Mouse (Mus musculus): ENCODE data around the gene Ddi2. TPM values are rescaled to one million over a fixed set of nuclear protein-coding genes. Genes with fewer than 3 reads are reported as not detected.

The Ddi2 gene
- polyA plus RNA-seq, 1 experiment from 2014 or later, result 29.3 TPM

DNA sequence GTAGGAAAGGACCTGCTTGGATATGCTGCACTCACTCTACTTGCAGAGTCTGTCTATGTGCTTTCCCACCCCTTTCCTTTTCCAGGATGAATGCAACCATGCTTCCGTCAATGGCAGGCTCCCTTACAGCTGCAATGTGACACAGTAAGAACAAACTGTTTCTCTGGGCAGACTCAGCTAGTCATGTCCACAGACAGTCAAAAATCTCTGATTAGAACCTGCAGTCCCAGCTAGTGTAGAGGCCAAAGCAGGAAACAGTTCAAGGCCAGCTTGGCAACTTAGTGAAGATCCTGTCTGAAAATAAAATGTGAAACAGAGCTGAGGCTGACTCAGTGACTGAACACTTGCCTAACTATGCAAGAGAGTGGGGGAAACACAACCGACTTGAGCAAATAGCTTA, 18.6 kb downstream of the Ddi2 start:
- Histone ChIP-seq H3K9me3 (ENCODE audit: control insufficient read depth, low read length) (no peaks in the 10 kb centered on the region), H3K9ac (ENCODE audit: low read depth, low read length) (no peak overlapping the region), H3K4me2 (no peak overlapping the region), H3K4me1 (replicated peaks; ENCODE audit: control insufficient read depth, insufficient read depth, low read length) (no peaks in the 10 kb centered on the region), H3K4me3 (ENCODE audit: low read depth, low read length) (no peak overlapping the region), H3K27me3 (replicated peaks; ENCODE audit: control insufficient read depth, insufficient read depth, low read length) (no peaks in the 10 kb centered on the region), H3K36me3 (ENCODE audit: control insufficient read depth, insufficient read depth, low read length) (peaks cover 64% of the 10 kb centered on the region), H3K27ac (ENCODE audit: low read depth, low read length) (no peak overlapping the region)
- ATAC-seq (replicated peaks; ENCODE audit: low FRiP score) (no peak), DNase-seq (ENCODE audit: low spot score) (no peak)
- 89% methylated on average over 2 of the region's 2 CpGs for WGBS

DNA sequence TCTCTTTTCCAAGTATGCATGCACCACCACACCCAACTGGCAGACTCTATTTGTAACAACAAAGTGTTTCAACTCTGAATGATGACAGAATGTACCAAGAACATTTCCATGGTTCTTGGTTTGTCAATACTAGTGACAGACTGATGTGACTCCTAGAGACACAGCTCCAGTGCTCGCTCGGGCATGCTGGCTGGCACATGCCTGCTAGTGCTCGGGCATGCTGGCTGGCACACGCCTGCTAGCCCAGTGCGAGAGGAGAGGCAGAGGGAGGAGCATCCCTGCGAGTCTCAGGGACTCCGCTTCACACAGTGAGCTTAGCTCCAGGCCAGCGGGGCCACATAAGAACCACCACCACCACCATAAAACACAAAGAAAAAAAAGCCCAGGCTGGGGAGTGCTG, 28.5 kb downstream of the Ddi2 start:
- H3K4me2 ChIP-seq, result no peak overlapping the region
- H3K9ac ChIP-seq (ENCODE audit: low read depth, low read length), result no peak overlapping the region
- no peaks in the 10 kb centered on the region for H3K27me3 ChIP-seq (replicated peaks; ENCODE audit: control insufficient read depth, insufficient read depth, low read length)
- no peak for DNase-seq (ENCODE audit: low spot score)
- 94% methylated on average over 8 of the region's 8 CpGs for WGBS
- no peak overlapping the region for H3K27ac ChIP-seq (ENCODE audit: low read depth, low read length)
- H3K9me3 ChIP-seq (ENCODE audit: control insufficient read depth, low read length), result no peaks in the 10 kb centered on the region
- no peak overlapping the region for H3K4me3 ChIP-seq (ENCODE audit: low read depth, low read length)
- no peak for ATAC-seq (replicated peaks; ENCODE audit: low FRiP score)
- H3K4me1 ChIP-seq (replicated peaks; ENCODE audit: control insufficient read depth, insufficient read depth, low read length), result no peaks in the 10 kb centered on the region
- peaks cover 55% of the 10 kb centered on the region for H3K36me3 ChIP-seq (ENCODE audit: control insufficient read depth, insufficient read depth, low read length)

DNA sequence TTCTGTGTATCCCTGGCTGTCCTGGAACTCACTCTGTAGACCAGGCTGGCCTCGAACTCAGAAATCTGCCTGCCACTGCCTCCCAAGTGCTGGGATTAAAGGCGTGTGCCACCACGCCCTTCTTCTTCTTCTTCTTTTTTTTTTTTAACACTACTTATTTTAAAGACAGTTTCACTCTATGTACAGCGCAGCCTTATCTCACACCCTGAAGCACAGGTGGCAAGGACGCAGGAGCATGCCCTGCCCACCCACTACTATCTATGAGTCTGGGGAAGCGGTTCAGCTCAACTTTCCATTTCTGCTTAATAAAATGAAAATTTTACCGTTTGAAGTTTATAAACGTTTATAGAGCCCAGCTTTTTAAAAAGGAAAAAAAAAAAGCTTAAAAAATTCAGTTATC, 34.7 kb downstream of the Ddi2 start:
- 74% methylated on average over 8 of the region's 8 CpGs for WGBS
- DNase-seq (ENCODE audit: low spot score), result no peak
- peaks cover 49% of the 10 kb centered on the region for H3K36me3 ChIP-seq (ENCODE audit: control insufficient read depth, insufficient read depth, low read length)

DNA sequence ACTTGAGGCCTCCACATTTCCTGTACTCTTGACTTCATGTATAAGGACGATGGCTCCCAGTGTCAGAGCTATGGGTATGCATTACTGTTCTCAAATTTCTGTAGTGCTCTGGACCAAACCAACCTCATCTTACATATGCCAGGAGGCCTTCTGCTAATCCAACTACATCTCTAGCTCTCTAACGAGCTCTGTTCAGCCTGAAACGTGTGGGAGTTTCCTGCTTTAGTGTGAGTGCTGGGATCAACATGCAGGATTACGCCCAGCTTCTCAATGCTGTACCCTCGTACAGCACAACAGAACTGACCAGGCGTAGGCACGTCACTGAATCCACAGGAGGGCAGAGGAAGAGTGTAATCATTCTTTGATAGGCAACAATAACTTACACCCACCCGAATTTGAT, 36.7 kb downstream of the Ddi2 start:
- Histone ChIP-seq H3K27ac (ENCODE audit: low read depth, low read length) (no peak overlapping the region), H3K27me3 (replicated peaks; ENCODE audit: control insufficient read depth, insufficient read depth, low read length) (no peaks in the 10 kb centered on the region), H3K4me3 (ENCODE audit: low read depth, low read length) (no peak overlapping the region), H3K4me2 (no peak overlapping the region), H3K9me3 (ENCODE audit: control insufficient read depth, low read length) (no peaks in the 10 kb centered on the region), H3K36me3 (ENCODE audit: control insufficient read depth, insufficient read depth, low read length) (peaks cover 38% of the 10 kb centered on the region), H3K9ac (ENCODE audit: low read depth, low read length) (no peak overlapping the region), H3K4me1 (replicated peaks; ENCODE audit: control insufficient read depth, insufficient read depth, low read length) (peaks cover 5% of the 10 kb centered on the region; the same call in 1 of the 2 replicates)
- WGBS, result 79% methylated on average over 8 of the region's 8 CpGs
- no peak for ATAC-seq (replicated peaks; ENCODE audit: low FRiP score)
- DNase-seq (ENCODE audit: low spot score), result no peak

More for the DNA sequence above, 34.7 kb downstream of the Ddi2 start:
- Histone ChIP-seq H3K9ac (ENCODE audit: low read depth, low read length) (no peak overlapping the region), H3K27me3 (replicated peaks; ENCODE audit: control insufficient read depth, insufficient read depth, low read length) (no peaks in the 10 kb centered on the region), H3K4me3 (ENCODE audit: low read depth, low read length) (no peak overlapping the region), H3K4me2 (no peak overlapping the region), H3K27ac (ENCODE audit: low read depth, low read length) (no peak overlapping the region), H3K9me3 (ENCODE audit: control insufficient read depth, low read length) (no peaks in the 10 kb centered on the region), H3K4me1 (replicated peaks; ENCODE audit: control insufficient read depth, insufficient read depth, low read length) (peaks cover 5% of the 10 kb centered on the region; the same call in 1 of the 2 replicates)
- no peak for ATAC-seq (replicated peaks; ENCODE audit: low FRiP score)

DNA sequence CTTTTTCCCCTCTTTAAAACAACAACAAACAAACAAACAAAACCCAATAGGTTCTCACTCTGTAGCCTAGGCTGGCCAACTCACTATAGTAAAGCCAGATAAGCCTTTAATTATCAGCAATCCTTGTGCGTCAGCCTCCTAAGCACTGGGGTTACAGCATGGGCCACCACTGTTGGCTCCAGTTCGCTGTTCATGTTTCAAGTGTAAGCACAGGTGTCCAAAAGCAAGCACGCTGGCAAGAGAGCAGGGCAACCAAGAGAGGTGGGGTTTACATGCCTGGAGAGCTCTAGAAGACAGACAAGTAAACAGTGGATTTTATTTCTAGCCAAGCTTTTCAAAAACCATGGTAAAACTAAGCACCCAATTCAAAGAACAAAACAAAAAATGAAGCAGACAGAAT, 37.1 kb downstream of the Ddi2 start:
- no peaks in the 10 kb centered on the region for H3K27me3 ChIP-seq (replicated peaks; ENCODE audit: control insufficient read depth, insufficient read depth, low read length)
- ATAC-seq (replicated peaks; ENCODE audit: low FRiP score), result no peak

DNA sequence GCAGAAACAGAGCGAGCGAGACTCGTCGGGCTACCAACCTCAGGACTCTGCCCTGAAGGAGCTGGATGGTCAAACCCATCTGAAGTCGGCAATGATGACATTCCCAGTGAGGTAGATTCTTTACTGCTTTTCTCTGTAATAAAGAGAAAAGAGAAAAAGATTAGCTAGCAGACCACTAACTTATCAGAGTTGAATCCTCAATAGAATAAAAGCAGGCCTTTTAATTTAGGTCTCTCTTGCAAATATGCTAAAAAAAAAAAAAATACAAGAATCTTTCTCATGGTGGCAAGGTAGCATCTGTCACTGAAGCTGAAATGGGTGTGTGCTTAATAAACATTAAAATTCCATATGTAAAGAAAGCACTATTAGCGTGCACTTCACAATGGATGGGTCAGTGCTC, 37.7 kb downstream of the Ddi2 start, which contains the start of gene Rsc1a1:
Rsc1a1 (minus strand) TSS at position 101 of the 400 bp plus-strand sequence.
- ATAC-seq (replicated peaks; ENCODE audit: low FRiP score), result no peak
- Histone ChIP-seq H3K27me3 (replicated peaks; ENCODE audit: control insufficient read depth, insufficient read depth, low read length) (no peaks in the 10 kb centered on the region), H3K36me3 (ENCODE audit: control insufficient read depth, insufficient read depth, low read length) (peaks cover 36% of the 10 kb centered on the region), H3K4me2 (no peak within 1 kb of the TSS), H3K27ac (ENCODE audit: low read depth, low read length) (no peak within 1 kb of the TSS), H3K4me1 (replicated peaks; ENCODE audit: control insufficient read depth, insufficient read depth, low read length) (peaks cover 9% of the 10 kb centered on the region; the same call in 1 of the 2 replicates), H3K9ac (ENCODE audit: low read depth, low read length) (no peak within 1 kb of the TSS), H3K4me3 (ENCODE audit: low read depth, low read length) (no peak within 1 kb of the TSS), H3K9me3 (ENCODE audit: control insufficient read depth, low read length) (no peaks in the 10 kb centered on the region)
- no peak for DNase-seq (ENCODE audit: low spot score)
- 96% methylated on average over 6 of the region's 6 CpGs for WGBS

More for the DNA sequence above, 37.1 kb downstream of the Ddi2 start:
- H3K27ac ChIP-seq (ENCODE audit: low read depth, low read length), result no peak overlapping the region
- no peaks in the 10 kb centered on the region for H3K9me3 ChIP-seq (ENCODE audit: control insufficient read depth, low read length)
- H3K4me2 ChIP-seq, result no peak overlapping the region
- H3K4me3 ChIP-seq (ENCODE audit: low read depth, low read length), result no peak overlapping the region
- no peak overlapping the region for H3K9ac ChIP-seq (ENCODE audit: low read depth, low read length)
- no peak for DNase-seq (ENCODE audit: low spot score)
- WGBS, result 92% methylated on average over 3 of the region's 3 CpGs
- H3K4me1 ChIP-seq (replicated peaks; ENCODE audit: control insufficient read depth, insufficient read depth, low read length), result peaks cover 7% of the 10 kb centered on the region; the same call in 1 of the 2 replicates
- peaks cover 36% of the 10 kb centered on the region for H3K36me3 ChIP-seq (ENCODE audit: control insufficient read depth, insufficient read depth, low read length)

DNA sequence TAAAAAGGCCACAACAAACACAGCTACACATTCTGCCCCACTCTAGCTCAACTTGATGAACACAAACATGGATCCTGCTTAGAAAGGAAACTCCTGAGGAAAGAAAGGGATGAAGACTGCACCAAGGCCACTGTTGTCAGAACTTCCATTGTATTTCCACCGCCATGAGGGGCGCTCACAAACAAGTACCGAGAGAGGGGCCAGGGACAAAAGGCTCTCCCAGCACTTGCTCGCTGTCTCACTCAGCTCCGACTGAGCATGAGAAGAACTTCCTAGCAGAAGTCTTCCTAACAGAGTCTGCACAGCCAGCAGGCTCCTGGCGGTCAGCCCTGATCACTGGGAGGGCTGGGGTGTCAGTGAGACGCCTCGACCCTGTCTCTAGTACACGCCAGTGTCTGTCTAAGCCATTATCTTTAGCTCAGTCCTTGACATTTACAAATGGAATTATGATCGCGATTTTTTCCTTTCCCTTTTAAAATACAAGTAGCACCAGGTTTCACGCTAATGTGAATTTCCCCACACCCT, 40.5 kb downstream of the Ddi2 start:
- DNase-seq (ENCODE audit: low spot score) (no peak), ATAC-seq (replicated peaks; ENCODE audit: low FRiP score) (no peak)
- no peaks in the 10 kb centered on the region for H3K27me3 ChIP-seq (replicated peaks; ENCODE audit: control insufficient read depth, insufficient read depth, low read length)
- H3K4me3 ChIP-seq (ENCODE audit: low read depth, low read length), result no peak overlapping the region
- peaks cover 31% of the 10 kb centered on the region for H3K36me3 ChIP-seq (ENCODE audit: control insufficient read depth, insufficient read depth, low read length)
- H3K4me2 ChIP-seq, result no peak overlapping the region
- H3K9ac ChIP-seq (ENCODE audit: low read depth, low read length), result no peak overlapping the region
- no peaks in the 10 kb centered on the region for H3K9me3 ChIP-seq (ENCODE audit: control insufficient read depth, low read length)
- 79% methylated on average over 12 of the region's 12 CpGs for WGBS
- no peak overlapping the region for H3K27ac ChIP-seq (ENCODE audit: low read depth, low read length)
- H3K4me1 ChIP-seq (replicated peaks; ENCODE audit: control insufficient read depth, insufficient read depth, low read length), result peaks cover 9% of the 10 kb centered on the region; the same call in 1 of the 2 replicates

DNA sequence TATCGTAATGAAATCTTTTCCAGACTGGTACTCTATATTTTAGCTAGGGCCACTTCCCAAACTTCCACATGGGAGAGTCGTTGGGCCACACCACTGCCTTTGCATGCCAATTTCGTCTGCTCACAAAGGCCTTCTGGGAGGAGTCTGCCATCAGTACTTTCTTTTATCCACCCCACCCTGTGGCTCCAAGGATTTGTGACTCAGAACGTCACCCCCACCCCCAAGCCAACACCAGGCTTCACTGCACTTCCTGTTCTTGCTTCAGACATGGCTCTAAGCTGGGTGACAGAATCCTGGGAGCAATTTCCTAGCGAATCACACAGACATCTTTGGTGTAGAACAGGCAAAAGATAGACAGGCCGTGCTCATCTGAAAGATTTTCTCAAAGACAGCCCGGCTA, 41.5 kb downstream of the Ddi2 start:
- Histone ChIP-seq H3K27ac (ENCODE audit: low read depth, low read length) (no peak overlapping the region), H3K27me3 (replicated peaks; ENCODE audit: control insufficient read depth, insufficient read depth, low read length) (no peaks in the 10 kb centered on the region), H3K36me3 (ENCODE audit: control insufficient read depth, insufficient read depth, low read length) (peaks cover 29% of the 10 kb centered on the region), H3K4me3 (ENCODE audit: low read depth, low read length) (no peak overlapping the region), H3K4me1 (replicated peaks; ENCODE audit: control insufficient read depth, insufficient read depth, low read length) (peaks cover 9% of the 10 kb centered on the region; the same call in 1 of the 2 replicates), H3K9ac (ENCODE audit: low read depth, low read length) (no peak overlapping the region), H3K4me2 (no peak overlapping the region), H3K9me3 (ENCODE audit: control insufficient read depth, low read length) (no peaks in the 10 kb centered on the region)
- DNase-seq (ENCODE audit: low spot score), result no peak
- 68% methylated on average over 7 of the region's 7 CpGs for WGBS
- no peak for ATAC-seq (replicated peaks; ENCODE audit: low FRiP score)

DNA sequence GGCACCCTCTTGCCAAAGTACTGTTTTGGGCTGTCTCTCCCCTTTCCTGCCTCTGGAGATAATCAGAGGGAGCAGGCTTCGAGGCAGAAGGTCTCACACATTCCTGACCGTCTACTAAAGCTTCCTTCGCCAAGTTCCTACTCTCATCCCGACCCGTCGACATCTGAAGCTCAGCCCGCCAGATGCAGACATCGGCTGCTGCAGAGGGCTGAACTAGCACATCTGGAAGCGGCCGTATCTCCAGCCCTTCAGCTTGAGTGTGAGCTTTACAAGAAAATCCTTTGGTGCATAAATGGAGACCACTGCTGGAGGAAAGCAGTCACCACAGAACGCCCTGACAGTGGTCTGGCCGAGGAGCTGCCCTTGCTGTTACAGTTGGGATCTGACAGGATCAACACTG, 42.3 kb downstream of the Ddi2 start:
- Histone ChIP-seq H3K27ac (ENCODE audit: low read depth, low read length) (no peak overlapping the region), H3K4me3 (ENCODE audit: low read depth, low read length) (no peak overlapping the region), H3K9ac (ENCODE audit: low read depth, low read length) (no peak overlapping the region), H3K4me1 (replicated peaks; ENCODE audit: control insufficient read depth, insufficient read depth, low read length) (peaks cover 9% of the 10 kb centered on the region; the same call in 1 of the 2 replicates), H3K4me2 (no peak overlapping the region), H3K9me3 (ENCODE audit: control insufficient read depth, low read length) (no peaks in the 10 kb centered on the region), H3K27me3 (replicated peaks; ENCODE audit: control insufficient read depth, insufficient read depth, low read length) (no peaks in the 10 kb centered on the region), H3K36me3 (ENCODE audit: control insufficient read depth, insufficient read depth, low read length) (peaks cover 22% of the 10 kb centered on the region)
- ATAC-seq (replicated peaks; ENCODE audit: low FRiP score) (no peak), DNase-seq (ENCODE audit: low spot score) (no peak)
- WGBS, result 62% methylated on average over 12 of the region's 12 CpGs
